Mouse (Mus musculus) CD4-positive, CD25-positive, alpha-beta regulatory T cell, adult 4 months (primary cell): ENCODE data around the gene Rpgrip1l. TPM values are rescaled to one million over a fixed set of nuclear protein-coding genes. Genes with fewer than 3 reads are reported as not detected.
A peak's percentile ranks its signal among the peaks of the same experiment; 100 is the strongest.

Experiments
- ATAC-seq: one replicate; pipeline ENCODE4 v1.8.0; 2017
- polyA plus RNA-seq, 2 experiments: library from polyadenylated mRNA; unstranded; fragments of 100-300 nt; shearing (Covaris generic); gene quantifications; one replicate each; pipeline ENCODE4 v1.2.1; 2017

Rpgrip1l gene
- polyA plus RNA-seq, 2 experiments from 2014 or later: 2.6 to 2.7 TPM

DNA sequence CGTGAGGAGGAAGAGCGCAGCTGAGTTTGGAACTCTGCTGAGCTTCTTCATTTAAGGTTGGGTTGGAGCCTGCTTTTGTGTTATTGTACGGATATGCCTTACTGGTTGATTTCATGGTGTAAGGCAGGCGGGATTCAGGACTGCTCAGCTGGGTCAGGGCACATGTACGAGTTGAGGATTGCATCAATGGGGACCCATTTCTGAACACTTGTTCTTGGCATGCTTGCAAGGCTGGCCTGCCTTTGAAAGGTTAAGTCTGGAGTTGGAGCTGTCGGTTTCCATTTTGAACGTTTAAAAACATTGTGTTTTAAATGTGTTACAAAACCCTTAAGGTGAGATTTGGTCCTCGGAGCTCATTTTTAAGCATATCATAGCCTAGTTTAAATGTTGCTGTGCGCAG lies 16.0 kb upstream of the Rpgrip1l start:
- ATAC-seq: no peak

DNA sequence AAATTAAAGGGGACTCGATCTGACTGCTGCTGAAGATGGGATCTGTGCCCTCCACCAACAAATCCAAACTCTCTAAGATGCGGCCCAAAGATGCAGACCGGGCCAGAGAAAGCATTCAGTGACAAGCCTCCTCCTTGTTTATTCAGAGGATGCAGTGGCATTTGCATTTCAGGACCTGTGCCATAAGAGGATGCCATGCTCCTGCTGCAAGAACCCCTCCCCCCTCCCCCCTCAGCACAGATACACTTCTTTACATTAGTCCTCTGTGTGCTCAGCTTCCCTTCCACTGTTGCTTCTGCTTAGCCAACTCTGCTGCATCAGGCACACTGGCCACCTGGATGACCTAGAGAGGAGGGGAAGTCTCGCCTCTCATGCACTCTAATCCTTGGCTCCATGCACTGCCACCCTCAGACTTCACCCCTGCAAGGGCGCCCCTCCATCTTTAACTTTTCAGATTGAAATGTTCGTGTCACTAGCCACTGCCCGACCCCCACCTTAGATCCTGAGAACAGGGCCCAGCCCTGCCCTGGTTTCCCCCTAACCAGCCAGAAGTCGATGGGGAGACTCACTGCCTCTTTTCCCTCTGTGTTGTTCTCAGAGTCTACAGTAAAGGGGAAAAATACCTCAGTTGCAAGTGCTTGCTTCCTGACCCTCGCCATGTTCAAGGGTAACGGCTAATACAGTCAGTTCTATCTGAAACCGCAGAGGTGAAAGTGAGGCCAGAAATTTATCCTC lies 14.6 kb upstream of the Rpgrip1l start:
- ATAC-seq: no peak

DNA sequence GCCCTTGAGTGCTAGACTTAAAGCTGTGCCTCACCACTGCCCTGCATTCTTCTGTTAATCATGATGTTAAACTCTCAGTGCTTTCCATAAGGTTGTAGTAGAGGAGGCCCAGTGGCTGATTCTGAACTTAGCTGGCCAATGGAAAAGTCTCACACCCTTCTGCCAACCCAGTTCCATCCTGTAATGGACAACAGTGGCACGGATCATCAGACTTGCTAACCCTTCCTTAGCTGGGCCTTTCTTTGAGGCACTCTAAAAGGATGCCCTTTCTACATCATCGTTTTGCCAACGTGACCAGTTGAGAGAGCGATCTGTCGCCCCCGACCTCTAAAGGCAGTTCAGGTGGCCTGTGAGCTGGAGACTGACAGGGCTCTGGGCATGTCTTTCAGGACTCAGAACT lies 13.9 kb upstream of the Rpgrip1l start:
- ATAC-seq: no peak

DNA sequence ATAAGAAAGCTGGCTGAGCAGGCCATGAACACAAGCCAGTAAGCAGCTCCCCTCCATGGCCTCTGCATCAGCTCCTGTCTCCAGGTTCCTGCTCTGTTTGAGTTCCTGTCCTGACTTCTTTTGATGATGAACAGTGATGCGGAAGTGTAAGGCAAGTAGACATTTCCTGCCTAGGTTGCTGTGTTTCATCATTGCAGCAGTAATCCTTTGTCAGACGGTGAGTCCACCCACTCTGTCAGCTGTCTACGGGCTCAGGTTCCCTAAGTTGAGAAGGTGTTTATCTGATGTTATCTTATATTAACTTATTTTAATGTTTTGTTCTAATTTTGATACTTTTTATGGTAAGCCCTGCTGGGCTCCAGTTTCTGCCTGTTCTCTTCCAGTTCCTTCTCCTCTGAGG lies 13.0 kb upstream of the Rpgrip1l start:
- peak; percentile 54 for ATAC-seq

DNA sequence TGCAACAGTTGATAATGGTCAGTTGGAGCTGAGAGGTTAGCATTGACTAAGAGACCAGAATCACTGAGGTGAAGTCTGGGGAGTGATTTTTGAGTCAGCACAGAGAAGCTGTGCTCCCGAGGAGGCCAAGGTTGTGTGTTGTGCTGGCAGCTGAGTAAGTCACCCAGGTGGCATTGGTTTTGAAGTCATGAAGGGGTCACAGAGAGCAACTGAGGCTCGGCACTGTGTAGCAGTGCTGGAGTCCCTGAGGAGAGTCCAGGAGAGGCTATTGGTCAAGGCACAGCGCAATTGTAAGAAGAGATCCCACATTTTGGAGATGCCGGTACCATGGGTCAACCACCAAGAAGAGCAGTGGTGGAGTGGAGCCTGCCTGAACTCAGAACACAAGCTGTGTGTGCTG lies 11.9 kb upstream of the Rpgrip1l start:
- ATAC-seq: no peak

DNA sequence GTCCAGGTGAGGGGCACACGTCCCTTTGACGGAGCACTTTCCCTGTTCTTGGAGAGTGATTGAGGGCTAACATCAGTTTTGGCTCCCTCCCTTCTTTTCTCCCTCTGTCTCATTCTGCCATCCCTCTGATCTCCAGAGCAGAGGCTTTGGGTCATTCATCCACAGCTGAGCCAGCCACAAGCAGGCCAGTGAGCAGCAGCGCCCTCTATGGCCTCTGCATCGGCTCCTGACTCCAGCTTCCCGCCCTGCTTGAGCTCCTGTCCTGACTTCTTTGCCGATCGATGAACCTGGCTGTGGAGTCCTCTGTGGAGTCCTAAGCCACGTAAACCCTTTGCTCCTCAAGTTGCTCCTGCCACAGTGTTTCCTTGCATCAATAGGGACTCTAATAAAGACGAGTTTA lies 11.2 kb upstream of the Rpgrip1l start:
- ATAC-seq: no peak

DNA sequence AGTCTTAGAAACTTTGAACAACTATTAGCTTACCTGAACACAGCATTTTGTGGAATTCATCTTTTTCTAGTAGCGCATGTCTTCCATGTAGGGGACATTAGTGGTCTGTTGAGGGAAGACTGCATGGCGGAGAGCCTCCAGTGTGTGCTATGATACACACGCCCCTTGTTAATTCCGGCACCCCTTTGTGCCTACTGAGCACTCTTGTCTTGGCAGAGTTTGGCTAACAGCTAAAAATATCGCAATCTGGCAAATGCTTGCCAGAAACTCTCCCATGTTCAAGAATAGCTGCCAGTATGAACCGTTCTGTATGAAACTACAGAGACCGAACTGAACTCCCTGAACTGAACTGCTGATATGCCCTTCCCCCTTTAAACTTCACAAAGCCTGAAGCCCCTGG lies 10.4 kb upstream of the Rpgrip1l start:
- no peak for ATAC-seq

DNA sequence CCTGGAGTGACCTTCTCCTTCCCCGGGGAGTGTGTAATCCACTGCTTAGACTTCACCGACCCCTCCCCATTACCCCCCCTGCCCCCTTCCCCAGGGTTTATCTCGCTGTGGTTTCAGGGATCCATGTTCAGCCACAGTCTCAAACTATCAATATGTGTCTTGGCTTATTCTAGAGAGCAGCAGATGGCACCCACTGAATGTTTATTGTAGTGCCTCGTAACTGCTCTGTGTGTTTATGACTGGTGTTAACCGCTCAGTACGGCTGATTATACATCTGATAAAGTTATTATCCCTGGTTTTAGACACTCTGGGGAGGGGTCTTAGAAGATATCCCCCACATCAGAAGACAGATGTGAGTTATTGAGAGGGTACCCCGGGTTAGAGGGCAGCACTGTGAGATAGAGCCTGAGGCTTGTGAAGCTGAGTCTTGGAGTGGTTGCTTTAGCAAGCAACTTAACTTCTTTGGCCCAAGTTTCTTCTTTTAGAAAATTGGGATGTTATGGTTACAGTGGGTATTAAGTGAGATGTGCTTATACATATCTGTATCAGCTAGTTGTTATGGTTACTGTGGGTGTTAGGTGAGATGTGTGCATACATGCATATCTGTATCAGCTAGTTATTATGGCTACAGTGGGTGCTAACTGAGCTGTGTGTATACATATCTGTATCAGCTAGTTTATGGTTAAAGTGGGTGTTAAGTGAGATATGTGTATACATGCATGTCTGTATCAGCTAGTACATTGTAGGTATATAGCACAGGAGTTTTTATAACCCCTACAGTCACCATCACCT lies 6.1 kb upstream of the Rpgrip1l start:
- ATAC-seq: no peak

DNA sequence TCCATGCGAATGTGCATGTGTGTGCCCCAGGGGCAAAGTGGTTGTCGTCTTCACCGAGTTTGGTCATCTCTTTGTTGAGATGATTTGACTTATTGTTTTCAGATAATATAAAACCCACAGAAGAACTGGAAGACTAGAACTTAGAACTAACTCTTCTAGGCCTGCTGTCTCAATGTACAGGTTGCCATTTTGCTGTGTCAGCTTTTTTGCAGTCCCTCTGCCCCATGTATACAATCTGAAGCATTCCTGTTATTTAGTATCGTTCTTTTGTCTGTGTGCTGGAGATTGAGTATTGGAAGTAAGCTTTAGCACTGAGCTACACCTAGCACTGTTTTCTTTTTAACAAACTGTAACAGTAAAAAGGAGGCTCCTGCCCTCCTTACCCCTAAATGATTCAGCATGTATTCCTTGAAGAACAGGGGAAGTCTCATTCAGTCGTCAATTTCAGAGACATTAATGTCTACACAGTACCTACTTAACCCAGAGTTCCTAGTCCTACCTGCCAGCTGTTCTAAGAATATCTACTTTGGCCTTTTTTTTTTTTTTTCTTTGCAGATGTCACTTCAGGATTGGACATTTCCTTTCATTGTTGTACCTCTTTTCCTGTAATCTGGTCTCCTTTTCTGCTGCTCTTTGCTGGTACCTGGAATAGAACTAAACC lies 4.6 kb upstream of the Rpgrip1l start:
- ATAC-seq: no peak

DNA sequence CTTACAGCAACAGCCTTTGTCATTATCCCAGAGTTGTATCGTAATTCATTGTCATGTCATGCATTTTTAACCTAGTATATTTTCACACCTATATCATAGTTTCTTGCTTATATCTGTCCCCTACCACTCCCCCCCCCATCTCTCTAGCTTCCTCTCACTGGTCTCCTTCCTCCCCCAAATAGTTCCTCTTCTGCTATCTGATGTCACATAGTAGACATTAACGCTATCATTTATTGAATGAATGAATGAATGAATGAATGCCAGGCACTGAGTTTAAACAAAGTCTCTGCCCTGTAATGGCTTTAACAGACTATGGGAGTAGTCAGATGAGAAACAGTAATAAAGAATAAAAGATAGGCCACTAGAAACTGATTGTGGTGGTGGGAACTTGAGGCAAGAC lies 720 bp downstream of the Rpgrip1l start:
- ATAC-seq: no peak

DNA sequence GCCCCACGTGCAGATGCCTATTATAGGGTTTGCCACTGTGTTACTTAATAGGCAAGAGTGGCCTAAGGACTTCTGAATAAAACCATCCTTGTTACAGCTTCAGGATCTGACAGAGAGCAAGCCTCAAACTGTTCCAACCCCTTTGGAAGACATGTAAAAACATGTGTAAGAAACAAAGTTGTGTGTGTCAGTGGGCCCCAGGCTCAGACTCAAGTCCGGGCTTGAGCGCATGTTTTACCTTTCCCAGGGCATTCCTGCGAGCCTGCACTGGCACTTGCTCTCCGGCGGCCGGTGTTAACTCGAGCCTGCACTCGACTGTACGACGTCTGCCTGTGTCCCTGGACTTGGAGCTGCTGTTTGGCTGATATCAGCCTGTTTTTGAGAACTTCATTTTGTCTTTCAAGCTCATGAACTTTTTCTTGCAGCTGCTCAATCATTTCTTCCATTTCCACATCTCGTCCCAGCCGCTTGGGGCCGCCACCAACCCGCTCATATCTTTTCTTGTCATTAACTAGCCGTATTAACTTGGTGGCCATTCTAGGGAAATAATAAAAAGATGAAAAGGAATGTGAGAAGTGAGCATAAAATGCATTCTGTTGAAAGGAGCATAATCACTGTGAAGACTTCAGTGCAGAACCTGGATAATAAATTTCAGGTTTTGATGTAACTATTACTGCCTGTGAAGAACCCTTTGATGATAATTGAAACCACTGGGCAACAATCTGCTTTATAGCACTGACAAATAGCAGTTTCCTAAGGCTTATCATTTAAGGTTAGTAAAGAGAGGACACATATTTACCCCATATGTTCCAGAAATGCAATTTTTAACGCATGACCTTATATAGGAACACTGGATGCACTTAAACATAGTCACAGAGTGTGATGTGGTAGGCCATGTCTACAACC lies 8.3 kb downstream of the Rpgrip1l start:
- no peak for ATAC-seq

DNA sequence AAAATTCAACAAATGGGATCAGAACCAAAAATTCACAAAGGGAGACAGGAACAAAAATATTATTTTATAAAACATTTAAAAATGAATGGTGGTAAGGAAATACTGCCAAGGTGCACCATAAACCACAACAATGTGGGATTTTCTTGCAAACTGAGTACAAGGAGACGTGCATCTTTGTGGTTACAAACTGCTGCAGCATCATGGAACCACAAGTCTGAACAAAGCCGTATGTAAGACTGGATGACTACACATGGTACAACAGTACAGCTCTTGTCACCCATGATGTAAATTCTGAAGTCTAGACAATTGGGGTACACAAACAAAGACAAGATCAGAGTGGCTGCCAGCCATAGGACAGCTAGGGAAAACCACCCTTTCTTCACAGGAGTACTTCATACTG lies 14.4 kb downstream of the Rpgrip1l start:
- ATAC-seq: no peak

DNA sequence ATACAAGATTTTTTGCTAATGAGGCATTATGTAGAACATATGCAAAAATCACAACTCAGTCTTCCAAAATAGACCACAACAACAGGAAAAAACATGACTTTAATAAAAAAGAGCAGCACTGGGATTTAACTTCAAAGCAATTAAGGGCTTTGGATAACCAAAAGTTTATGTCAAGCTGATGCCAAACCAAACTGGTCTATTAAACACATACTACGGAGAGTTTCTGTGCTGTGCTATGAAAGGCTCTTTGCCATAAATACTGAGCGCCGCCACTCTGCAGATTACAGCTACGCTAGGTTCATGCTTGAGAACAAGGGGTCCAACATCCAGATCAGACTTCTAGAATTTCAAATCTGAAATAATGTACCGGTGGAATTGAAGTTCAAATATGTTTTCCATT lies 17.3 kb downstream of the Rpgrip1l start:
- ATAC-seq: no peak

DNA sequence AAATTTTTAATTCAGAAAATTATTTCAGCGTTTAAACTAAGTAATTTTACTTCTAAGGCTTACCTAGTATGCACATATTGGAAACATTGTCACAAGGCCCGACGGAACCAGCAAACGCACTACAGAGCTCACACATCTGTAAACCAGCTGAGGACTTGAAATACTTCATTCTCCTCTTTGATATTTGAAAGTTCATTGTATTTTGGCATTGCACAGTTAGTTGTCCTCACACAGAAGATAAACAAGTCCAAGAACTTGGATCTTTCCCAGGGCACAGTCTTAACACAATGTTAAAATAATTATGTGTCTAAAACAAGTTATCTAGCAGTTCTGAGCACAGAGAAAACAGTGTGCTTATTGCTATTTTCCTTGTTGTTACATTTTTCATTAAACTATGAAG lies 22.5 kb downstream of the Rpgrip1l start:
- no peak for ATAC-seq

DNA sequence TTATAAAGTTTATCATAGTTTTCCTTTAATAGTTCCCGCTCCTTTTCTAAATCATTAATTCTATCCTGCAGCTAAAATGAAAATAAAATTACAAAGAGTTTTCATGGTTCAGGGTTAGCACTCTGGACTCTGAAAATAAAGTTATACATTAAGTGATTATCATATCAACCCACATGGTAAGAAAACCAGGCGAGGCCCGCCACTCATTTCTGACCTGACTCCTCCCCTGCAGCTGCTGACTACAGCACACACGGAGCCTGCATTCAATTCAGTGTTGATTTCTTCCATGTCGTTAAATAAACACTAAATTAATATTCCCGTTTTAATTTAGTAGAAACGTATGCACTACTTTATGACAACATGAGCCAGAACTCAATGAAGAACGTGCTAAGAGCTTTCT lies 26.8 kb downstream of the Rpgrip1l start:
- no peak for ATAC-seq

DNA sequence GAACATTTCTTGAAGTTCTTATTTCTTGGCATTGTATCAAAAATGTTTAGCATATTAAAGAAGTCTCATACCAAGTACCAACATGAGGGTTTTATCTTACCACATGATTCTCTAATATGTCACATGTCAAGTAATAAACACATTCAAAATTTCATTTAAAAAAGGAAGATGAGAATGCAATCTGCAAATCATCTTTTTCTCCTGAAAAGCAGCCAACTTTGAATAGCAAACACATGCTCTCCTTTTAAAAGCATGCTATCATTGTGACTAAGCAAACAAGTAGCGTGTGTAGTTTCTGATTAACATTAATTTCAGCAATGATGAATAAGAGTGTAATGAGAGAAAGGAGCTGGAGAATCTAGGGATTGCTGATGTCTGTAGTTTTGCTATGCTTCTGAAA lies 29.2 kb downstream of the Rpgrip1l start:
- no peak for ATAC-seq

DNA sequence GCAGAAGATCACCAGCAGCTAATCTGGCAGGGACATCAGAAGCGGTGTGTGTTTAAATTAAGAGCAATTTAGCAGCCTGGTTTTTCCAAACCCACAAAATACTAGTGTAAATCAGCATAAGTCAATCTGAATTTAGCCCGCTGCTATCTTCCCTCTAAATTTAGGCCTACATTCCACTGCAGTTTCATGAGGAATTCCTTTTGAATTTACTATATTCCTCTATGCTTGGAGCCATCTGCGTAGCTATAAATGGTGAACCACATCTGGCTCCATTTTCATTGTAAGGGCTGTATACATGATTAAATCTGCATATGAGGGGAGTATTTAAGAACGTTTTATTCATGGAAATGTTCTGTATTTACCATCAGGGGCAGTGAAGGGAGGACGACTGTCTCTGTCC lies 30.4 kb downstream of the Rpgrip1l start:
- no peak for ATAC-seq

DNA sequence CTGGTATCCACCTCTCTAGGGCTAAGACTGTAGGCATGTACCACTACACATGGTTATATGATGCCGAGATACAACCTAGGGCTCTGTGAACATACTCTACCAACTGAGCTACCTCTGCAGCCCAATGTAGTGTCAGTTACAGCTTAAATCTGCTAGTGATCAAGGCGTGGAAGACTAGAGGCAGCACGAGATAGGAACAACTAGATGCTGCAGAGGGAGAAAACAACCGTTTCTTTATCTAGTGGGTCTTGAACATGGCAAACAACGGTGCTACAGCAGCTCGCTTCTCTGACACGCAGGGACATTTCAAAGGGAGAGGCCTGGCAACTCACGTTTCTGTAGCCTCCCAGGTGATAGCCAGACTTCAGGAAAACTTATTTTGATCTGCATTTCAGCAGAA lies 31.5 kb downstream of the Rpgrip1l start:
- ATAC-seq: no peak

DNA sequence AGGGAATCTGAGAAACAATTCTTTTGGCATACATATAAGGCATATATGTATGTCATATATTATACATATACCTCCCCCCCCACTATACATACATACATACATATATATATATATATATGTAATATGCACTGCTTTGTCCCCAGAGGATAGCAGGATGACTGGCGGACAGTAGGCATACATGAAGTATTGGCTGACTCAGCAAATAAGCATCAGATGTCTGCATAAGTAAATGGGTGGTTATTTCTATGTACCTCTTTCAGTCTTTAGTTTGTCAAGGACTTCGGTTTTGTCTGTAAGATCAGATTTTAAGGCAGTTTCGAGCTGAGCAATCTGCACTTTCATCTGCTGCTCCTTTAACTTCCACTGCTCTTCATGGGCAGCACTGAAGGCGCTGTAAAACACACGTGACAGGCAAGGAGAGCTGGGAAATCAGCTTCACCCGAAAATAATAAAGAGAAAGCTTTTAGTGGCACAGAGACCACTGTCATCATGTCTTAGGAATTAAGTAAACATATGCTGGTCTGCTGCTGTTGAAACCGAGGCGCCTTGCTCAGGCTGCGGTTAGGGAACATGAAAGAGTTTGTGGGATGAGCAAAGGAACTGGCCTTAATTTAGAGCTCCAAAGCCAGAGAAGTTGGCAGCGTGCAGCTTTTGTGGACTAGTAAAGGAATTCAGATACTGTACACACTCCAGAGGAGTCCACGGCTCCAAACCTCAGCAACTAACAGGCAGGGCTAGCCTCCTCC lies 32.4 kb downstream of the Rpgrip1l start:
- no peak for ATAC-seq

DNA sequence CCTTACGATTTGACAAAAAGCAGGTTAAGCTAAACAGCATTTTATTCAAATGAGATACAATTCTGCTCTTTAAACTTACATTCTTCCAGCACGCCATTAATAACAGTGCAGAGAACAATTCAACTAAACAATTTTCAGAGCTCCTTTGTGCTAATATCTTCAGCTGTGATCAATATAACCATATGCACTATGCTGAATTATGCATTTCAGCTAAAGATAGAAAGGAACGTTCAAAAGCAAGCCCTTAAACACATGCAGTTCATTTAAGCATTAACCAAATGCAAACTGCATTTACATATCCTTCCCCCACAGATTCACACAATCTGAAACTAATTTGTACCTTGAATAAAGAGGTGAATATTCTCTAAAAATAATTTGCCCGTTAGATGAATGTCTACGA lies 35.0 kb downstream of the Rpgrip1l start:
- no peak for ATAC-seq

DNA sequence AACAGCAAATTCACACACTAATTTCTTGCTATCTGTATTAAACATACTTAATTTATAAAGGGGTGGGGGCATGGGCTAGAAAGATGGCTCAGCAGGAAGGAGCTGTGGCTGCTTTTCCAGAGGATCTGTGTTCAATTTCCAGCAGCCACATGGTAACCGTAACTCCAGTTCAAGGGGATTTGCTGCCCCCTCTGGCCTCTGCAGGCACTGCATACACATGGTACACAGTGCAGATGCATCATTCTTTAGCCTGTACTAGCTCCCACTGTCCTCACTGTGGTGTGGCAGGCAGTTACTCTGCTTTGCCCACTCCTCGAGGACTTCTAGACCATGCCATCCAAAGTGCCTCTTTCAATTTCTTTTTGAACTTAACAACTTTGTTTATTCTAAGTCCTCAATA lies 36.7 kb downstream of the Rpgrip1l start:
- no peak for ATAC-seq

DNA sequence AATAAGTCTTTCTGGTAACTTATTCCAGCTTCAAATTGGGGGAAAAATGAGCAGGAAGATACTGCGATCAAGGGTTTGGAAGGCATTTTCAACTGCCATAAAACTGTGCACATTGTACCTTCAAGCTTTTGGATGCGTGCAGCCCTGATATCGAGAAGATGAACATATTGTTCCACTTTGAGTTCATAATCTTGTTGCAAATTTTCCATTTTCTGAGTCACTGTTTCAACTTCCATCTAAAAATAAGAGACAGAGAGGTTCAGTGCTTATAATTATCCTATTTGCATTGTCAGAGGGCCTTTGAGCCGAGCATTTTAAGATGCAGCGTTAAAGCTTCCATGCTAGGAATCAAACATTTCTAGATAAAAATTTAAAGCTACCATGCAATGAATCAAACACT lies 39.6 kb downstream of the Rpgrip1l start:
- ATAC-seq: no peak
